Mouse (Mus musculus) cerebellum, postnatal 4 days (tissue): Measurements from ENCODE around the gene Ftsj3.
"Not testable (repeated sequence)": the region's sequence is repeated elsewhere in the genome, so short reads cannot be mapped to it uniquely, and the experiment has no call there.

ENCODE experiments used
- DNase-seq, 2 experiments: peaks; one replicate each; pipeline ENCODE4 v3.0.0; 2022; ENCODE audit warnings: low spot score in 2 of 2, mixed read lengths in 1 of 2

Gene Ftsj3

GRCm38 (mm10) chr11:106201337-106202122 is 54.3 kb downstream of the Ftsj3 start:
- no peak for DNase-seq

GRCm38 (mm10) chr11:106200756-106201155 is 55.1 kb downstream of the Ftsj3 start:
- no peak for DNase-seq

- DNase-seq, result not testable (repeated sequence)
Measured at GRCm38 (mm10) chr11:106199997-106200396, 55.9 kb downstream of the Ftsj3 start.
